Mouse (Mus musculus): ENCODE data around the gene Noxa1. TPM values are rescaled to one million over a fixed set of nuclear protein-coding genes. Genes with fewer than 3 reads are reported as not detected.

Gene Noxa1
- polyA plus RNA-seq, 1 experiment from 2014 or later, result 0.69 TPM

- DNase-seq (ENCODE audit: low spot score) (no peak), ATAC-seq (replicated peaks; ENCODE audit: low FRiP score) (no peak)
- no peak overlapping the region for H3K9ac ChIP-seq (ENCODE audit: low read depth, low read length)
These were observed 30.2 kb upstream of the Noxa1 start for GRCm38 (mm10) chr2:25125146-25125545.

GRCm38 (mm10) chr2:25124411-25124810 lies 29.5 kb upstream of the Noxa1 start:
- H3K4me2 ChIP-seq, result no peak overlapping the region
- no peak for DNase-seq (ENCODE audit: low spot score)
- no peak for ATAC-seq (replicated peaks; ENCODE audit: low FRiP score)
- no peaks in the 10 kb centered on the region for H3K9me3 ChIP-seq (ENCODE audit: control insufficient read depth, low read length)
- WGBS, result 56% methylated on average over 3 of the region's 3 CpGs
- H3K4me3 ChIP-seq (ENCODE audit: low read depth, low read length), result no peak overlapping the region
- H3K27ac ChIP-seq (ENCODE audit: low read depth, low read length), result no peak overlapping the region
- H3K4me1 ChIP-seq (replicated peaks; ENCODE audit: control insufficient read depth, insufficient read depth, low read length), result peaks cover 20% of the 10 kb centered on the region
- H3K36me3 ChIP-seq (ENCODE audit: control insufficient read depth, insufficient read depth, low read length), result no peaks in the 10 kb centered on the region
- no peaks in the 10 kb centered on the region for H3K27me3 ChIP-seq (replicated peaks; ENCODE audit: control insufficient read depth, insufficient read depth, low read length)
- H3K9ac ChIP-seq (ENCODE audit: low read depth, low read length), result no peak overlapping the region

More at GRCm38 (mm10) chr2:25125146-25125545, 30.2 kb upstream of the Noxa1 start:
- 85% methylated on average over 6 of the region's 6 CpGs for WGBS
- no peaks in the 10 kb centered on the region for H3K27me3 ChIP-seq (replicated peaks; ENCODE audit: control insufficient read depth, insufficient read depth, low read length)
- H3K36me3 ChIP-seq (ENCODE audit: control insufficient read depth, insufficient read depth, low read length), result no peaks in the 10 kb centered on the region
- peaks cover 20% of the 10 kb centered on the region for H3K4me1 ChIP-seq (replicated peaks; ENCODE audit: control insufficient read depth, insufficient read depth, low read length)
- no peak overlapping the region for H3K4me3 ChIP-seq (ENCODE audit: low read depth, low read length)
- H3K9me3 ChIP-seq (ENCODE audit: control insufficient read depth, low read length), result no peaks in the 10 kb centered on the region
- H3K4me2 ChIP-seq, result no peak overlapping the region
- no peak overlapping the region for H3K27ac ChIP-seq (ENCODE audit: low read depth, low read length)

DNA sequence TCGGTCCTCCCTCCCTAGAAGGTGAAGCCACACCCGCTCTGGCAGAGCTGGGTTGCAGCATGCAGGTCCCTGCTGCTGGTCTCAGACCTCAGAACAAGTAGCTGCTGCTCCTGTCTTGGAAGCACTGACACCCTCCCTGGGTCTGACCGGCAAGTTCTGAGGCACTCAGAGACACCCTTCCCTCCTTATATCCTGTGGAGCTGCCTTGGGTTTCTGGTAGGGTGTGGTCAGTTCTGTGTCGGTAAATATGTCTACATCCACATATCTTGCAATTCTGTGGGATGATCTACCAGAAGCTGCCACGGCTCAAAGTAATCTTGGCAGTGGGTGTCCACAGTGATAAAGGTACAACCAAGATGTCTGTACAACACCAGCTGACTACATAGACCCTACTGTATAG lies 28.6 kb upstream of the Noxa1 start:
- peak; percentile 53 for ATAC-seq (replicated peaks; ENCODE audit: low FRiP score)
- no peak for DNase-seq (ENCODE audit: low spot score)
- Histone ChIP-seq H3K4me3 (ENCODE audit: low read depth, low read length) (no peak overlapping the region), H3K9ac (ENCODE audit: low read depth, low read length) (no peak overlapping the region), H3K36me3 (ENCODE audit: control insufficient read depth, insufficient read depth, low read length) (no peaks in the 10 kb centered on the region), H3K4me2 (no peak overlapping the region), H3K27me3 (replicated peaks; ENCODE audit: control insufficient read depth, insufficient read depth, low read length) (no peaks in the 10 kb centered on the region), H3K27ac (ENCODE audit: low read depth, low read length) (no peak overlapping the region), H3K4me1 (replicated peaks; ENCODE audit: control insufficient read depth, insufficient read depth, low read length) (peaks cover 20% of the 10 kb centered on the region), H3K9me3 (ENCODE audit: control insufficient read depth, low read length) (no peaks in the 10 kb centered on the region)
- WGBS, result 53% methylated on average over 5 of the region's 5 CpGs

GRCm38 (mm10) chr2:25122666-25123065 lies 27.7 kb upstream of the Noxa1 start:
- ATAC-seq (replicated peaks; ENCODE audit: low FRiP score) (no peak), DNase-seq (ENCODE audit: low spot score) (no peak)
- no peak overlapping the region for H3K4me3 ChIP-seq (ENCODE audit: low read depth, low read length)
- H3K27ac ChIP-seq (ENCODE audit: low read depth, low read length), result no peak overlapping the region
- WGBS, result 66% methylated on average over 2 of the region's 2 CpGs
- H3K9ac ChIP-seq (ENCODE audit: low read depth, low read length), result no peak overlapping the region
- no peak overlapping the region for H3K4me2 ChIP-seq
- no peaks in the 10 kb centered on the region for H3K27me3 ChIP-seq (replicated peaks; ENCODE audit: control insufficient read depth, insufficient read depth, low read length)
- H3K4me1 ChIP-seq (replicated peaks; ENCODE audit: control insufficient read depth, insufficient read depth, low read length), result peaks cover 17% of the 10 kb centered on the region
- no peaks in the 10 kb centered on the region for H3K36me3 ChIP-seq (ENCODE audit: control insufficient read depth, insufficient read depth, low read length)
- no peaks in the 10 kb centered on the region for H3K9me3 ChIP-seq (ENCODE audit: control insufficient read depth, low read length)

DNA sequence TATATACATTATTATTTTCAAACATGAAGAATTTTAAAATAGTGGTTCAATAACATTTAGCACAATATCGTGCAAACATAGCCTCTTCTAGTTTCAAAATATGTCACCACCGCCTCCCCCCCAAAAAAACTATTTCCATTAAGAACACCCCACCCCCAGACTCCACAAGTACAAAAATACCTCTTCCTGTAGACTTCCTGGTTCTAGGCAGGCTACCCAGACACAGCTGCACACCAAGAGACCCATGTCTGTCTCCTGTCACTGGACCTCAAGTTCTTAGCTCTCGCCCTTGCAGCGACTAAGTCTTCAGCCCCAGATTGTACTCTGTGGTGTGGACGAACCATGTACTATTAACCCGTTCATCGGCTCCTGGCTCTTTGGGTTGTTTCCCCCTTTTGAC lies 26.0 kb upstream of the Noxa1 start:
- H3K9me3 ChIP-seq (ENCODE audit: control insufficient read depth, low read length), result no peaks in the 10 kb centered on the region
- H3K27ac ChIP-seq (ENCODE audit: low read depth, low read length), result no peak overlapping the region
- no peaks in the 10 kb centered on the region for H3K36me3 ChIP-seq (ENCODE audit: control insufficient read depth, insufficient read depth, low read length)
- H3K9ac ChIP-seq (ENCODE audit: low read depth, low read length), result no peak overlapping the region
- H3K4me1 ChIP-seq (replicated peaks; ENCODE audit: control insufficient read depth, insufficient read depth, low read length), result peaks cover 15% of the 10 kb centered on the region
- no peak for DNase-seq (ENCODE audit: low spot score)
- no peak overlapping the region for H3K4me3 ChIP-seq (ENCODE audit: low read depth, low read length)
- no peak for ATAC-seq (replicated peaks; ENCODE audit: low FRiP score)
- no peaks in the 10 kb centered on the region for H3K27me3 ChIP-seq (replicated peaks; ENCODE audit: control insufficient read depth, insufficient read depth, low read length)
- WGBS, result 62% methylated on average over 7 of the region's 7 CpGs
- no peak overlapping the region for H3K4me2 ChIP-seq

GRCm38 (mm10) chr2:25115442-25115841 lies 20.5 kb upstream of the Noxa1 start:
- H3K4me2 ChIP-seq, result peak overlapping the region; percentile 57
- H3K9ac ChIP-seq (ENCODE audit: low read depth, low read length), result peak overlapping the region; percentile 38; the same call in 1 of the 2 replicates
- H3K4me3 ChIP-seq (ENCODE audit: low read depth, low read length), result no peak overlapping the region
- DNase-seq (ENCODE audit: low spot score) (peak; percentile 64), ATAC-seq (replicated peaks; ENCODE audit: low FRiP score) (peak; percentile 92)
- no peaks in the 10 kb centered on the region for H3K27me3 ChIP-seq (replicated peaks; ENCODE audit: control insufficient read depth, insufficient read depth, low read length)
- 30% methylated on average over 2 of the region's 2 CpGs for WGBS
- peak overlapping the region; percentile 86 for H3K27ac ChIP-seq (ENCODE audit: low read depth, low read length)
- H3K4me1 ChIP-seq (replicated peaks; ENCODE audit: control insufficient read depth, insufficient read depth, low read length), result peaks cover 30% of the 10 kb centered on the region
- H3K9me3 ChIP-seq (ENCODE audit: control insufficient read depth, low read length), result no peaks in the 10 kb centered on the region
- no peaks in the 10 kb centered on the region for H3K36me3 ChIP-seq (ENCODE audit: control insufficient read depth, insufficient read depth, low read length)

- Histone ChIP-seq H3K27ac (ENCODE audit: low read depth, low read length) (no peak overlapping the region; the same call in 1 of the 2 replicates), H3K27me3 (replicated peaks; ENCODE audit: control insufficient read depth, insufficient read depth, low read length) (no peaks in the 10 kb centered on the region), H3K9me3 (ENCODE audit: control insufficient read depth, low read length) (no peaks in the 10 kb centered on the region), H3K4me2 (no peak overlapping the region), H3K4me3 (ENCODE audit: low read depth, low read length) (no peak overlapping the region), H3K4me1 (replicated peaks; ENCODE audit: control insufficient read depth, insufficient read depth, low read length) (peaks cover 37% of the 10 kb centered on the region), H3K9ac (ENCODE audit: low read depth, low read length) (no peak overlapping the region), H3K36me3 (ENCODE audit: control insufficient read depth, insufficient read depth, low read length) (no peaks in the 10 kb centered on the region)
- DNase-seq (ENCODE audit: low spot score), result no peak
- WGBS, result 56% methylated on average over 2 of the region's 2 CpGs
- ATAC-seq (replicated peaks; ENCODE audit: low FRiP score), result no peak
These were observed 19.4 kb upstream of the Noxa1 start for GRCm38 (mm10) chr2:25114308-25114707.

DNA sequence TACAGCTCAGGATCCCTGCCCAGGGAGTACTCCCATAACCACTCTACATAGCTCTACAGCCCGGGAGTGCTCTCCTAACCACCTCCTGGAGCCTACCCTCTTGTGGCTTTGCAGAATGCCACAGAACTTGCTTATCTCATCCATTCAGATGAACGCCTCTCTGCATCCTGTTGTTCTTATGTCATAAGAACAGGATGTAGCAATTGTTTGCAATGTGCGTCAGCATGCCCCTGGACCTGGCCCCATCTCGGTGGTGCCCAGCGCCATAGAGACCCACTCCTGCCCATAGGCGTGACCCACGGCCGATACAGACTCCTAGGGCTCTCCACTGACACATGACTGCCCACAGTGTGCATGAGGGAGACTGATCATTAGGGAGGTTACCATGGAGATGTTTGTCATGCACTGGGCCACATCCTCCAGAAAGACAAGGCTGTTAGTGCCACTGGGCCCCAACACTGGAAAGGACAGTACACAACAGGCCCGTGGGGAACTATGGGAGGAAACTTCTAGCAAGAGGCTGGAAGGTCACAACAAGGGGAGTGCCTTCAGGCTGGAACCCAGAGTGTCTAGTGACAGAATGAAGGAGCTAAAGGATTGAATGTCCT lies 16.3 kb upstream of the Noxa1 start:
- 33% methylated on average over 9 of the region's 9 CpGs for WGBS
- peak overlapping the region; percentile 79 for H3K27ac ChIP-seq (ENCODE audit: low read depth, low read length)
- H3K27me3 ChIP-seq (replicated peaks; ENCODE audit: control insufficient read depth, insufficient read depth, low read length), result no peaks in the 10 kb centered on the region
- DNase-seq (ENCODE audit: low spot score) (peak; percentile 70), ATAC-seq (replicated peaks; ENCODE audit: low FRiP score) (peak; percentile 82)
- no peaks in the 10 kb centered on the region for H3K36me3 ChIP-seq (ENCODE audit: control insufficient read depth, insufficient read depth, low read length)
- no peak overlapping the region for H3K4me3 ChIP-seq (ENCODE audit: low read depth, low read length)
- H3K9ac ChIP-seq (ENCODE audit: low read depth, low read length), result no peak overlapping the region
- H3K4me2 ChIP-seq, result peak overlapping the region; percentile 30
- H3K4me1 ChIP-seq (replicated peaks; ENCODE audit: control insufficient read depth, insufficient read depth, low read length), result peaks cover 44% of the 10 kb centered on the region
- no peaks in the 10 kb centered on the region for H3K9me3 ChIP-seq (ENCODE audit: control insufficient read depth, low read length)

DNA sequence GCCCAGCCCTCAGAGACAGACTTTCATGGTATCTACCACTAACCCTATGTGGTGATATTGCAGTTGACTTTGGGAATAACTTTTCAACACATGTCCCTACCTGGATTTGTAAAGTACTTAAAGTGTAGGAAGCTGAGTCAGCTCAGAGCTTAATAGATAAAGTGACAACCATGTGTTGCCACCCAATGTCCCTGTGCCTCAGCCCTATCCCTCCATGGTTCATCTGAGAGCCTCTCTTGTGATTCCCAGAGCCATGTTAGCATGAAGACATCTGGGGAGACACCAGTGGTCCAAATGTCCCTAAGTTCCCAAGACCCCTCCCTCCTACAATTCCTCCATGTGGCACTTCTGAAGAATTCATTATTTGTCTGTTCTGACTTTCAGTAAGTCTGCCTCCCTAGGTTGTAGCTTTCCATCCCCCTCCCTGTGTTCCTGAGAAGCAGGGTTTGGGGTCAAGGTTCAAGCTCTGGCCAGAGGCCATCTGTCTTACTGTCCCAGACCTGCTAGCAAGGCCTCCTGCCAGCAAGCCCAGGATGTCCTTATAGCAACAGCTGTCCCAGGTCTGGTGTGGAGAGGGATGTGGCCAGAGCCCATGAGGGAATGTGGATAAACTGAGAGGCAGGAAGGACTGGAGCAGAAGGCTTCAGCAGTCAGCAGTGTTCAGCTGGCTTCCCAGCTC lies 15.7 kb upstream of the Noxa1 start:
- DNase-seq (ENCODE audit: low spot score), result no peak
- Histone ChIP-seq H3K9me3 (ENCODE audit: control insufficient read depth, low read length) (no peaks in the 10 kb centered on the region), H3K4me1 (replicated peaks; ENCODE audit: control insufficient read depth, insufficient read depth, low read length) (peaks cover 46% of the 10 kb centered on the region), H3K4me3 (ENCODE audit: low read depth, low read length) (no peak overlapping the region), H3K4me2 (peak overlapping the region; percentile 30), H3K9ac (ENCODE audit: low read depth, low read length) (0 out of 2 replicates have a peak overlapping the region, but pooled peaks have one; percentile 30), H3K27me3 (replicated peaks; ENCODE audit: control insufficient read depth, insufficient read depth, low read length) (no peaks in the 10 kb centered on the region), H3K36me3 (ENCODE audit: control insufficient read depth, insufficient read depth, low read length) (no peaks in the 10 kb centered on the region), H3K27ac (ENCODE audit: low read depth, low read length) (peak overlapping the region; percentile 79)
- ATAC-seq (replicated peaks; ENCODE audit: low FRiP score), result 0 out of 2 replicates have a peak, but pooled peaks have one; percentile 1
